Mouse (Mus musculus): Measurements from ENCODE around the gene Rasa3. TPM values are rescaled to one million over a fixed set of nuclear protein-coding genes. Genes with fewer than 3 reads are reported as not detected.
A peak's percentile ranks its signal among the peaks of the same experiment; 100 is the strongest.

Gene Rasa3
- polyA plus RNA-seq (2015; fragmentation: Nextera tagmentation; extraction: Ambion mirVana): 23.2 and 23.5 TPM in 2 replicates

DNA sequence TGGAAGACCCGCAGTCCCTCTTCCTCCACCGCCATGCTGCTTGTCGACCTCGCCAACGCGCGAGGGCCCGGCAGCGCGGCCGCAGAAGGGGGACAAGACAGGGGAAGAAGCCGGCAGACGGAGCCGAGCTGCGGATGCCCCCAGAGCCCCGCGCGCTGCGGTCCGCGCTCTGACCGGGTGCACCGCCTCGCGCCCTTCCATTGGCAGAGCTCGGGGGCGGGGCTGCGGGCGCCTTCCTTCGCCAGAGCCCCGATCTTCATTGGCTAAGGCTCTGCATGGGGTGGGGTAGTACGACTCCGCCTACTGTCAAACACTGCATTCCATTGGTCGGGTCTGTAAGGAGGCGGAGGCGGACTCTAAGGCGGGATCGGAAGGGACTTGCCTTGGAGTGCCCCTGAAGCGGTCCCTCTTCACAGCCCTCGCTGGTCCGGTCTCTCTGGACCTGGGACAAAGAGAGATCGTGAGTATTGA lies at the start of gene Rasa3:
Gene Rasa3, minus strand, starts transcription at position 191 of the 471 bp plus-strand sequence.
- Histone ChIP-seq H3K36me3 (no peaks in the 10 kb centered on the region), H3K9me3 (replicated peaks) (no peaks in the 10 kb centered on the region), H3K27ac (peak within 1 kb of the TSS; percentile 86), H3K9ac (peak within 1 kb of the TSS; percentile 70), H3K4me2 (peak within 1 kb of the TSS; percentile 97), H3K27me3 (peaks cover 20% of the 10 kb centered on the region; the same call in 1 of the 2 replicates), H3K4me1 (peaks cover 35% of the 10 kb centered on the region), H3K4me3 (replicated peaks) (peak within 1 kb of the TSS; percentile 81)
- peak; percentile 98 for ATAC-seq (replicated peaks; ENCODE audit: low FRiP score)
- WGBS: under 1% methylated on average over 36 of the region's 42 CpGs

DNA sequence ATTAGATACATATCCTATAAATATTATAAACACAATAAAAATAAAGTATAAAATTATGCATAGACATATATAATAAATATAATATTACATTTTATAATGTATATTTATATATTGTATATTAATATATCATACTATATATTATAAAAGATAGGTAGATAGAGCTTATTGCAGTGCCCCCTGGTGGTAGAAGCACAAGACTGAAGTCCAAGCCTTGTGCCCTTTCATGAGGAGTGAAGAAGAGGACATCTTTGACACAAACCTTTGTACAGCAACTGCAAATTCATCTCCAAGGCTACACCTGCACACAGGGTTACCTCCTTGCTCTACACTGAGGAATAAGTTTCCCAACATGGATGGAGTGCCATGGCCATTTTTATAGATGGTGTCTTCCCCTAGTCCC lies 48.3 kb upstream of the Rasa3 start:
- no peak overlapping the region for H3K9ac ChIP-seq
- no peak overlapping the region for H3K4me2 ChIP-seq
- no peak for ATAC-seq (replicated peaks; ENCODE audit: low FRiP score)
- no peaks in the 10 kb centered on the region for H3K36me3 ChIP-seq
- H3K27me3 ChIP-seq: no peaks in the 10 kb centered on the region
- H3K27ac ChIP-seq: no peak overlapping the region
- no peak overlapping the region for H3K4me3 ChIP-seq (replicated peaks)
- H3K9me3 ChIP-seq (replicated peaks): no peaks in the 10 kb centered on the region
- no peaks in the 10 kb centered on the region for H3K4me1 ChIP-seq

DNA sequence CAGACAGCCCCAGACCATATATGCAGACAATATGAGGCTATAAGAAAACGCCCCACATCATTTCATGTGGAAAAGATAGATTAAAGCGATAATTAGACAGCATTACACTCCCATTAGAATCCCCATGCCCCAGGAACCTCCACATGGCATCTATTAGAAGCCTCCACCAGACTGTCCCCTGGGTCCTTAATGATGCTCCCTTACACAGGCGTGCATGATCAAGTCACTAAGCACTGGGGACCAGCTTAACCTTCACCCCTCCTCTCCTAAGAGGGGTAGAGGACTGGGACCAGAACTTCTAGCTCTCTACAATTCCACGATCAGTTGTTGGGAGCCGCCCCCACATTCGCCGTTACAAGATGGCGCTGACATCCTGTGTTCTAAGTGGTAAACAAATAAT lies 41.6 kb upstream of the Rasa3 start:
- 94% methylated on average over 8 of the region's 8 CpGs for WGBS
- no peaks in the 10 kb centered on the region for H3K36me3 ChIP-seq
- H3K27ac ChIP-seq: no peak overlapping the region
- H3K4me1 ChIP-seq: no peaks in the 10 kb centered on the region
- no peaks in the 10 kb centered on the region for H3K9me3 ChIP-seq (replicated peaks)
- no peak overlapping the region for H3K9ac ChIP-seq
- no peak overlapping the region for H3K4me2 ChIP-seq
- ATAC-seq (replicated peaks; ENCODE audit: low FRiP score): no peak
- no peaks in the 10 kb centered on the region for H3K27me3 ChIP-seq
- no peak overlapping the region for H3K4me3 ChIP-seq (replicated peaks)

DNA sequence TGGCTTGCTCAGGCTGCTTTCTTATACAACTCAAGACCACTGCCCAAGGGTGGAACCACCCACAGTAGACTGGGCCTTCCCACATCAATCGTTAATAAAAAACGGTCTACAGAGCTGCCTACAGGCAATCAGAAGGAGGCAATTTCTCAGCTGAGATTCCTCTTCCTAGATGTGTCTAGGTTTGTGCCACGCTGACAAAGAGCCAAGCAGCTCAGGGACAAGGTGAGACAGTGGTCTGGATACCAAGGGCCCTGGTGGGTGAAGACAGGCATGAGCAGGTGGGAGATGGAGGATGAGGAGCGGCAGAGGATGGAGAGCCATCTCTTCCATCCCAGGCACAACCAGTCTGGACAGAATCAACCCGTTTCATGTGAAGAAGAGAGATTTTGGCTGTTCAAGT lies 31.1 kb upstream of the Rasa3 start:
- no peak overlapping the region for H3K4me2 ChIP-seq
- no peak overlapping the region for H3K27ac ChIP-seq
- no peak overlapping the region for H3K9ac ChIP-seq
- no peak overlapping the region for H3K4me3 ChIP-seq (replicated peaks)
- H3K27me3 ChIP-seq: no peaks in the 10 kb centered on the region
- no peaks in the 10 kb centered on the region for H3K9me3 ChIP-seq (replicated peaks)
- peaks cover 5% of the 10 kb centered on the region for H3K4me1 ChIP-seq
- no peaks in the 10 kb centered on the region for H3K36me3 ChIP-seq
- WGBS: 90% methylated on average over 5 of the region's 5 CpGs
- ATAC-seq (replicated peaks; ENCODE audit: low FRiP score): no peak

DNA sequence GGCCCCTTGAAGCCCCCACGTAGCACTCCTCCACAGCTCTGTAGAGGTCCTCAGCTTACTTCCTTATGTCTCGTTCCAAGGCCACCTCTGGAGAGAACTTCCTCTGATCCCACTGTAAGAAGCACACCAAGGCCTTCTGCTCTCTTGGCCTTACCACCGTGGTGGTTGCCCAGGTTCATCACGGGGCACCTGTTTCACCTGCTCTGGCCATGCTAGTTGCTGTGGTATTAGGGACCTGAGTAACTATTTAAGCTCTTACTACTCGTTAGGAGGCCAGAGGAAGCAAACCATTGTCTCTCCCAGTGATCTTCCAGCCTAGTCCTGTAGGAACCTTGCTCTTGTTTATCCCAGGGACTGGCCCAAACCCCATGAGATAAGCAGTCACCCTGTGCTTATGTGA lies 29.5 kb upstream of the Rasa3 start:
- WGBS: 88% methylated on average over 5 of the region's 5 CpGs
- no peak overlapping the region for H3K4me2 ChIP-seq
- no peak for ATAC-seq (replicated peaks; ENCODE audit: low FRiP score)
- no peaks in the 10 kb centered on the region for H3K9me3 ChIP-seq (replicated peaks)
- no peaks in the 10 kb centered on the region for H3K36me3 ChIP-seq
- no peaks in the 10 kb centered on the region for H3K27me3 ChIP-seq
- no peak overlapping the region for H3K27ac ChIP-seq
- H3K4me3 ChIP-seq (replicated peaks): no peak overlapping the region
- peaks cover 13% of the 10 kb centered on the region for H3K4me1 ChIP-seq
- no peak overlapping the region for H3K9ac ChIP-seq

- no peak within 1 kb of the TSS for H3K27ac ChIP-seq
- H3K9me3 ChIP-seq (replicated peaks): no peaks in the 10 kb centered on the region
- H3K9ac ChIP-seq: no peak within 1 kb of the TSS
- H3K27me3 ChIP-seq: no peaks in the 10 kb centered on the region
- 7% methylated on average over 5 of the region's 5 CpGs for WGBS
- H3K4me3 ChIP-seq (replicated peaks): no peak within 1 kb of the TSS
- peak; percentile 79; the same call in 1 of the 2 replicates for ATAC-seq (replicated peaks; ENCODE audit: low FRiP score)
- H3K36me3 ChIP-seq: no peaks in the 10 kb centered on the region
- H3K4me1 ChIP-seq: peaks cover 13% of the 10 kb centered on the region
- H3K4me2 ChIP-seq: no peak within 1 kb of the TSS
Observed at GRCm38 (mm10) chr8:13705668-13706067, 28.3 kb upstream of the Rasa3 start, which contains the start of gene Cfap97d2. Cfap97d2 (plus strand) TSS chr8:13705889.

- Histone ChIP-seq H3K27ac (no peak overlapping the region), H3K4me3 (replicated peaks) (no peak overlapping the region), H3K9ac (no peak overlapping the region), H3K9me3 (replicated peaks) (no peaks in the 10 kb centered on the region), H3K27me3 (no peaks in the 10 kb centered on the region), H3K4me2 (no peak overlapping the region), H3K36me3 (no peaks in the 10 kb centered on the region), H3K4me1 (peaks cover 13% of the 10 kb centered on the region)
- 82% methylated on average over 4 of the region's 4 CpGs for WGBS
- no peak for ATAC-seq (replicated peaks; ENCODE audit: low FRiP score)
Observed at GRCm38 (mm10) chr8:13704301-13704700, 26.9 kb upstream of the Rasa3 start.

DNA sequence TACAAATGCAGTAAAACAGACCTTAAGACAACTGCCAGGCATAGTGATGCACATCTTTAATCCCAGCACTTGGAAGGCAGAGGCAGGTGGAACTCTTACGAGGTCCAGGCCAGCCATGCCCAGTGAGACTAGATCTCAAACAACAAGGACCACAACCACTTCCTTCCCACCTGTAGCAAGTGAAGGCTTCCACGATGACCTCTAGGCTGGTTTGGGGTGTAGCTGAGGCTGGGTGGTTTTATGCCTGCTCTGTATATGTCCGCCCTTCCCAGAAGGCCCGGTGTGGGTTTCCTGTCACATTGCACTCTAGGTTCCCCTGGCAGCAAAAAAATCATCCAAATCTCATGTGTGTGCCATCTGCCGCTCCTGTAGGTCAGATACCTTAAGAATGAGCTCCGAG lies 26.4 kb upstream of the Rasa3 start:
- H3K27ac ChIP-seq: no peak overlapping the region
- H3K9ac ChIP-seq: no peak overlapping the region
- no peak for ATAC-seq (replicated peaks; ENCODE audit: low FRiP score)
- H3K9me3 ChIP-seq (replicated peaks): no peaks in the 10 kb centered on the region
- H3K4me1 ChIP-seq: peaks cover 13% of the 10 kb centered on the region
- no peaks in the 10 kb centered on the region for H3K36me3 ChIP-seq
- H3K27me3 ChIP-seq: no peaks in the 10 kb centered on the region
- no peak overlapping the region for H3K4me3 ChIP-seq (replicated peaks)
- no peak overlapping the region for H3K4me2 ChIP-seq
- 90% methylated on average over 6 of the region's 6 CpGs for WGBS

- Histone ChIP-seq H3K4me2 (no peak overlapping the region), H3K4me1 (peaks cover 13% of the 10 kb centered on the region), H3K27me3 (no peaks in the 10 kb centered on the region), H3K9me3 (replicated peaks) (no peaks in the 10 kb centered on the region), H3K4me3 (replicated peaks) (no peak overlapping the region), H3K9ac (no peak overlapping the region), H3K27ac (no peak overlapping the region), H3K36me3 (no peaks in the 10 kb centered on the region)
- WGBS: 60% methylated on average over 4 of the region's 4 CpGs
- ATAC-seq (replicated peaks; ENCODE audit: low FRiP score): no peak
Observed at GRCm38 (mm10) chr8:13702755-13703154, 25.4 kb upstream of the Rasa3 start.

DNA sequence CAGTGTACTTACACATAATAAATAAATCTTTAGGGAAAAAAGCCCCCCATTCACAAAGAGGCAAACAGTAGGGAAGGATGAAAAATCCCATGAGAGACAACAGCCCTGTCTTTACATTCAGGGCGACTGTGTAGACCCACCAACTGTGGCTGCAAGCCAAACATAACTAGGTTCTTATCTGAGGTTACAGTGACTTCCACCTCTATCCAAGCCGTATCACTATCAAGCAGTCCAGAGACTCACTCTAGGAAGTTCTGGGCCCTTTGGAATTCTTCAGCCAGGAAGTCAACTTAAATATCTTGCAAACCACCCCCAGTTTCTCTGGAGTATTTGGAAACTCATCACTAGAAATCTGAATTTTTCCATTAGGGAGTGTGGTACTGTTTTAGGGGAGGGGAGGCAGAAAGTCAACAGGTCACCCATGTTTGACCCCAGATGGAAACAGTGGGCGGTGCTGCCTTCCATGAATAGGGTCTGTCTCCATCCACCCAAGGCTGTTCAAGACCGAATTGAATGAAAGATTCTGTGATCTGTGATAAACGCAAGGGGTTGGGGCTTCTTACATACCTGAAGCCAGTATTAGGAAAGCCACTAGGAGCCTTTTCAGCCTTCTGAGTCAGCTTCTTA lies 22.0 kb upstream of the Rasa3 start:
- Histone ChIP-seq H3K9me3 (replicated peaks) (no peaks in the 10 kb centered on the region), H3K4me3 (replicated peaks) (no peak overlapping the region), H3K27ac (no peak overlapping the region), H3K4me2 (no peak overlapping the region), H3K27me3 (no peaks in the 10 kb centered on the region), H3K9ac (no peak overlapping the region), H3K4me1 (peaks cover 15% of the 10 kb centered on the region), H3K36me3 (no peaks in the 10 kb centered on the region)
- WGBS: 72% methylated on average over 5 of the region's 5 CpGs
- ATAC-seq (replicated peaks; ENCODE audit: low FRiP score): 0 out of 2 replicates have a peak, but pooled peaks have one; percentile 54

DNA sequence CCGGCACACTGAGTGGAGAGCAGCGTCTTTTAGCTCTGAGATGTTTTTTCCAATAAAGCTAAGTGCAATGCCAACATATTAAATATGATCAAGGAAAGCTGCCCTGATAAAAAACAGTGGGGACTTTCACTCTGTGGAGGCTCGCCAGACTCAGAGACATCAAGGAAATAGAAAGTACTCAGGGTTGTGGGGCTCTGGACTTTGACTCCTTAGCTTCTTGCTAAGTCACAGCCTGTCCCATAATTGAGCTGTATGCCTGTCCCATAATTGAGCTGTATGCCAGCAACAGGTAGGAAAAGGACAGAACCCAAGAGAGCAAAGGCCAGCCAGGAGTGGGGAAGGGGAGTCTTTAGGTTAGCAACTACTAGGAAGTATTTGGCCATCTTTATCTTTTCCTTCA lies 20.9 kb upstream of the Rasa3 start:
- Histone ChIP-seq H3K4me2 (no peak overlapping the region), H3K27me3 (no peaks in the 10 kb centered on the region), H3K27ac (no peak overlapping the region), H3K4me1 (peaks cover 15% of the 10 kb centered on the region), H3K36me3 (no peaks in the 10 kb centered on the region), H3K9me3 (replicated peaks) (no peaks in the 10 kb centered on the region), H3K4me3 (replicated peaks) (no peak overlapping the region), H3K9ac (no peak overlapping the region)
- WGBS: 80% methylated on average over 3 of the region's 3 CpGs
- ATAC-seq (replicated peaks; ENCODE audit: low FRiP score): no peak

GRCm38 (mm10) chr8:13697681-13698080 lies 20.3 kb upstream of the Rasa3 start:
- WGBS: 72% methylated on average over 8 of the region's 8 CpGs
- Histone ChIP-seq H3K27me3 (no peaks in the 10 kb centered on the region), H3K27ac (no peak overlapping the region), H3K4me2 (no peak overlapping the region), H3K36me3 (no peaks in the 10 kb centered on the region), H3K9me3 (replicated peaks) (no peaks in the 10 kb centered on the region), H3K9ac (no peak overlapping the region), H3K4me3 (replicated peaks) (no peak overlapping the region), H3K4me1 (peaks cover 11% of the 10 kb centered on the region; the same call in 1 of the 2 replicates)
- ATAC-seq (replicated peaks; ENCODE audit: low FRiP score): no peak

- Histone ChIP-seq H3K36me3 (no peaks in the 10 kb centered on the region), H3K9ac (no peak overlapping the region), H3K27ac (no peak overlapping the region), H3K4me3 (replicated peaks) (no peak overlapping the region), H3K27me3 (no peaks in the 10 kb centered on the region), H3K4me1 (peaks cover 13% of the 10 kb centered on the region; the same call in 1 of the 2 replicates), H3K9me3 (replicated peaks) (no peaks in the 10 kb centered on the region), H3K4me2 (no peak overlapping the region)
- ATAC-seq (replicated peaks; ENCODE audit: low FRiP score): no peak
- 73% methylated on average over 8 of the region's 8 CpGs for WGBS
Observed at GRCm38 (mm10) chr8:13697196-13697595, 19.8 kb upstream of the Rasa3 start.
